Mouse (Mus musculus) yolk sac, embryonic 10.5 days (tissue): ENCODE measurements around the gene Tmem88b.
A peak's percentile ranks its signal among the peaks of the same experiment; 100 is the strongest.
"Not testable (repeated sequence)": the region's sequence is repeated elsewhere in the genome, so short reads cannot be mapped to it uniquely, and the experiment has no call there.

Experiments used
- DNase-seq: peaks from one replicate; pipeline ENCODE4 v3.0.0-alpha.2; 2017; ENCODE audit warnings: low spot score

Tmem88b gene

DNA sequence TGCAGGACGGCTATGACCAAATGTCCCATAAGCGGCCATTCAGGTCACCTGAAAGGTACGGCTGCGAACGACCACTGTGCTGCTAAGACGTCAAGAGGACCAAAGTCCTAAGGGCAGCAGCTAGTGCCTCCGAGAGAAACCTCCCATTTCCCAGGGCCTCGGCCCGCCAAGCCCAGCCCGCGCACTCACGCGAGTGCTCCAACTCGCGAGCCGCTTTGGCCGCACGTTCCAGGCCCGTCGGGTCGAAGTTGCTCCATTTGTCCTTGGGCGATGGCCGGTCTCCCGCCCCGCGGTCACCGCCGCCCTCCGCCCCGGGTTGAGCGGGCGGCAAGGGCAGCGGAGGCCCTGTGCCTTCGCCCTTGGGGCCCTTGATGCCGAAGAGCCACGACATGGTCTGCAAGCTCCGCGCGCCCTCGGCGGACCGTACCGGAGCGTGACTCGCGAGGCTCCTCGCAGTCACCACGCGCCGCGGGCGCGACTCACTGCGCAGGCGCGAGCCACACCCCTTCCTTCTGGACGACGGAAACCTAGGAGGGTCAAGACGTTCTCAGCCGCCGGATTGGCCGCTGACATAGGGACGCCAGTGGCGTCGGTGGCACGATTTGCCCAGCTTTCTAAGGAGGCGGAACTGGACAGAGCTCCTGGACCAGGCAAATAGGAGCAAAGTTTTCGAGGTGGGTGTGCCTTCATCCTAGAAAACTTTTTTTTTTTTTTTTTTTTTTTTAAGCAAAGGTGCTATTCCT is 24.9 kb downstream of the Tmem88b start, which contains the start of gene Atad3a:
Atad3a (minus strand) TSS at position 481 of the 743 bp plus-strand sequence.
- DNase-seq = peak; percentile 94

DNA sequence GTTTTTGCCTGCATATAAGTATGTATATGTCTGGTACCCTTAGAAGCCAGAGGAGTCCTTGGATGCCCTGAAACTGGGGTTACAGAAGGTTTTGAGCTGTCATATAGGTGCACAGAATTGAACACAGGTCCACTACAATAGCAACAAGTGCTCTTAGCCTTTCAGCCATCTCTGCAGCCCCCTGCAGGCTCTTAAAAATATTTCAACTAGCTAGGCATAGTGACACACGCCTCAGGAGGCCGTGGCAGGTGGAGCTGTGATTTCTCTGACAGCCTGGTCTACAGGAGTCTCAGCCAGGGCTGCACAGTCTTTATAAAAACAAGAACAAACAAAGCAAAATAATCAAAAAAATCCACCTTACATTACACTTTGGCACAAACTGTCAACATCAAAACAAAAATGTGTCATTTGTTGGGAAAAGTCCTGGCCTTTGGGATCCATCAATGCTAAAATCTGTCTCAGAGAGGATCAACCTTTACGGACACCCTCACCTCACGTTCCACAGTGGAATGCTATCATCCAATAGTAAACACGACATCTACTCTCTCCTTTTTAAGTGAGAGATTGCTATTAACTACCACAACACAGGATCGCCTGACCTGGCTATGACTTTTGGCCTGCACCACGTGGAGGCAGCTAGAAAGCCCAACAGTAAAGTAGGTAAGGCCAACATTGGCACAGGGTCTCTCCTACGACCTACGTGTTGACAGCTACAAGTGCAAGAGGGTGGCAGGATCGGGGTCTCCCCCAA is 25.6 kb downstream of the Tmem88b start:
- DNase-seq = peak; percentile 31

DNA sequence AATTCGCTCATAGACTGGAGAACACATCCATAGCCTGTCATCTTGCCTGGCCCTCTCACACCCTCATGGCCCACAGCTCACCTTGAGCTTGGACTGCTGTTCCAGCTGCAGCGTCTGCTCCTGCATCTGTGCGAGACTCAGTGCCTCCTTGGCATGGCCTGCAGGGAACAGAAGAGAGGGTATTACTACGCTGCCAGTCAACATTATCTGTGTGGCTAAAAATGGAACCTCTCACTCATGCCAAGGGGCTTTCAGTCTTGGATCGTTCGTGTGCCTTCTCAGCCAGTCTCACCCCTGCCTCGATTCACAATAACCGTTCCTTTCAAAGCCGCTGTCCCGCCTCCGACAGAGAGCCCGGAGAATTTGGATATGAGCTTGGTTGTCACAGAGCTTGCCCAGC is 28.7 kb downstream of the Tmem88b start:
- no peak for DNase-seq

DNA sequence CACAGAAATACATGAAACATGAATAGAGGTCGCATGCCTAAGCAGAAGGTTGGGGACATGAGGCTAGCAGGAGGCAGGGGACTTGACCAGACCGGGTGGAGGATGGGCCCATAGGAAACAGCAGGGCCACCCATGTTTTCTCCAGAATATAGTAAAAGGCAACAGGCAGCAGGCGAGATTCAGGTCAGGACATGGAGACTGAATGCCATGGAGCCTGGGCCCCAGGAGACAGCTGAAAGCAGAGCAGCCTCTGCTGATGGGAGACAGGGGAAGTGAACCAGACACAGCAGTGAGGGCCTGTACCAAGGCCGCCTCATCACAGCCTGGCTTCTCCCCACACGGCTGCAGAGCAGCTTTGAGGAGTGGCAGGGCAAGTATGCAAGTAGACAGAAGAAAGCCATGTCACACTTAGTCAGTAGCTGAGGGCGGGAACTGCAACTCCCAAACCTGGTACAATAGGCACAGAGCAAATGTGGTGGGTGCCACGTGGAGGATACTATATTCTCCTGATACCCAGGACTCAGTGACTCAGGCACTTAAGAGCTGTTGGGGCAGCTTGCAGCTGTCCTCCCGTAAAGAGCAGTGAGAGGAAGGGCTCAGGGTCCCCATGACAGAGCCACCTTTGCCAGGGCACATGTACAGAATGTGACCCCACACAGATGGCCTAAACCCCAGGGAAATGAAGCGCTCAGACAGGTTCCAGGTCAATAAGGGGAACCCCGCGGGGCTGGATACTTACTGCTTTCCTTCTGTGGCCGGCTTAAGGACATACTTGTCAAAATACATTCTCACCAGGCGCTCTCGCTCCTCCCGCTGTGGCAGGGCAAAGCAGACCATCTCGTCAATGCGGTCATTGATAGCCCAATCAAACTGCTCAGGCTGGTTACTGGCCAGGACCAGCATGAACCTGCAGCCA is 38.8 kb downstream of the Tmem88b start:
- DNase-seq = no peak

DNA sequence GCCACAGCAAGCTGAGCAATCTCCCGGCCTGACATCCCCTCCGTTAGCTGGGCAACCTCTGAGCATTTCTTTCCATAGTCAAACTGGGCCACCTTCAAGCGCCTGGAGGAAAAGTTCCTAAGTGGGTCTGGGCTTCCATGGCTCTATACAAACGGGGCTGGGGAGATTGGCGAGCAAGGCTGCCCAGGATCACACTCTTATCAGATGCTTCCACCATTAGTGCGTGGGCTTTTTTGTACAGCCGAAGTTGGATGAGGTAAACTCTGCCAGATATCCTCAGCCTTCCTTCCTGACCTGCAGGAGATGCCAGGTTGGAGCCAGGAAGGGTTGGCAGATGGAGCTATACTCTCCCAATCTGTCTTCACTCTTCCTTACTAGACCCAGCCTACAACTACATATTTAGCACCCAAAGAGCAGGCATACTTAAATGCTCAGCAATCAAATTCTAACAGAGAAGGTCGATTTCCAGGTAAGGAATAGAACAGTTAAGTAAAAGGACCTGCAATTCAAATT is 39.6 kb downstream of the Tmem88b start:
- no peak for DNase-seq

DNA sequence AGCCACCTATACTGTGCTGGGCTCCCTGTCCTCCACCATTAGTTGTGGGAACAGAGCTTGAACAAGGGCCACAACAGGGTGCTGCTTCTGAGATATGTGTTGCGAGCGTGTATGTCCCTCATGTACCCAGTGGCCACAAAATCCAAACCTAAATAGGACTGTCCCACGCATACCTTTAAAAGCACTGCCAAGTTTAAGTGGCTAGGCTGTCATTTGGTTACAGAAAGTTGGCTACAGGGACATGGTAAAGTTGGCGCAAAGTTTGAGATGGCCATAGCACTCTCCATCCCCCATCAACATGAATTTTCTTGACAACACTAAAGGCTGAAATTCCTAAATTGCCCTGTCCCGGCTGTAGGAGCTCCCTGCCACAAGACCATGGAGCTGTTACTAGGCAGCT is 40.5 kb downstream of the Tmem88b start:
- no peak for DNase-seq

DNA sequence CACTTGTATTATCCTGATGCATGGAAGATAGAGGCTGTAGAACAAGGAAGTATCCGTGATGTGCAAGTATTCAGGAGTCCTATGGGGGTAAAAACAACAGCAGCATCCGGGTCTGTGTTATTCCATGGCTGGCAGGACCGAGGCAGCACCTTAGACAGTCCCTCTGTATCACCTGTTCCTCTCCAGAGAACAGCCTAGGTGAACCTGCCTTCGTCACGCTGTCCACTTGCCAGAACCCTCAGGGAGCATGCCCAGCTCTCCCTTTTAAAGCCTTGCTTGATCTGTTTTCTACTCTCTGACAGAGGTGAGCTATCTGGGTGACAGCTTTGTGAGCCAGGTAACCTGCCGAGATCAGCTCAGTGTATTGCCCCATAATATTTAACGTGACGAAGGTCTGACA is 41.2 kb downstream of the Tmem88b start:
- no peak for DNase-seq

DNA sequence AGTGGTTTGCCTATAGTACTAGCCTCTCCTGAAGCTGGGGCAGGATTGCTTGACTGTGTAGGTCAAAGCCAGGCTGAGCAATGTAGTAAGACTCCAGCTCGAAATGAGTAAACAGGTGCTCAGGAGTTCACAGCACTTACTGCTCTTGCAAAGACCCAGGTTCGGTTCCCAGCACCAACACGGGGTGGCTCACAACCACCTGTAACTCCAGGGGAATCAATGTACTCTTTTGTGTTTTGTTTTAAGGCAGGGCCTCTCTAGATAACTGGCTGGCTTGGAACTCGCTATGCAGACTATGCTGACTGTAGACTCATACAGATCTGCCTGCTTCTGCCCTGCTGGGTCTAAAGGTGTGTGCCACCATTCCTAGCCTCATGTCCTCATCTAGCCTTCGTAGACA is 43.0 kb downstream of the Tmem88b start:
- no peak for DNase-seq

DNA sequence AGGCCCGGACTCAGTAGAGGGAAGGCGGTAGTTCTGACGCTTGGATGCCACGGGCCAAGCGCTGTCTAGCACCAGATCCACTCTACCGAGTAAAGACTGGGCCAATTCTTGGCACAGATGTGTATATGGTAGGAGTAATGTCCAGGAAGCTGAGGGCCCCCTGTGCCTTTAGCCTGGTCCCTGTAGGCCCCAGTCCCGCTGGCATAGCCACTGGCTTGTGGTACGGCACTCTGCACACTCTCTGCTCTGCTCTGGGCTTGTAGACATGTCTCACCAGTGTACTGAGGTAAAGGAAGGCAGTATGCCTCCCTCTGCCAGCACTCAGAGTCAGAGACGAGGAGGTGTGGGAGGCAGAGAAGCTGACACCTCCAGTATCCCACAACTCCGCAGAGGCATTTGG is 45.0 kb downstream of the Tmem88b start:
- DNase-seq = not testable (repeated sequence)

DNA sequence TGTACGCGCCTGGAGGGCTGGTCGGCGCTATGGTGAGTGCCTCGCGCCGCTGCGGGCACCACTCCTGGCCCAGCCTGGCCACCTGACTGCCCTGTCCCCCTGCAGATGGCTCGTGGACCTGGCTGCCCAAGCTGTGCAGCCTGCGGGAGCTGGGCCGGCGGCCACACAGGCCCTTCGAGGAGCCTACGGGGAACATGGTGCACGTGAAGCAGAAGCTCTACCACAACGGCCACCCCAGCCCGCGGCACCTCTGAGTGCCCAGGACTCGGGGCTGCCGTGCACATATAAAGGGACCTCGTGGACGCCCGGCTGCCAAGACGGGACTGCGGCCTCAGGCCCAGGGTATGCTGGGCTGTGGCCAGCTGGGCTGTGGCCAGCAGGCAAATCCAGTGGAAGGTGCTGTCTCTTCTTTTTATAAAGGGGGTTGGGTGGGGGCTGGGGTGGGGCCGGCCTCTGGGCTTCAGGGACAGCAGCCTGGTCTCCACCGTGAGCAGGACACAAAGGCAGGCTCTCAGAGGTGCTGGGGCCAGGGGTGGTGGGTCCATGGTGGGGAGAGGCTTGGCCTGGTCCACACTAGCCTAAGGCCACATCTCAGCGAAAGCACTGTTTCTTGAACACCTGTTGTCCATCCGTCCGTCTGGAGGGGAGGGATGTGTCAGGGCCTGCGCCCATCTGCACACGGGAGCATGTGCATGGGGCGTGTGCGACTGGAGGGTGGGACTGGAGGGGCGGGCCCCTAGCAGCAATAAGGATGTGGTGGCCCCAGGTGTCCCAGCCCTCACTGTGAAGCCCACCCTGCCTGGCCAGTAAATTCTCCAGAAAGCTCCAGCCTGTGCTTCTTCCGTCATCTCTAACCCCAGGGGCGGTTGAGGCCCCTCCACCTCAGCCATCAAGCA is 45.7 kb downstream of the Tmem88b start:
- no peak for DNase-seq

DNA sequence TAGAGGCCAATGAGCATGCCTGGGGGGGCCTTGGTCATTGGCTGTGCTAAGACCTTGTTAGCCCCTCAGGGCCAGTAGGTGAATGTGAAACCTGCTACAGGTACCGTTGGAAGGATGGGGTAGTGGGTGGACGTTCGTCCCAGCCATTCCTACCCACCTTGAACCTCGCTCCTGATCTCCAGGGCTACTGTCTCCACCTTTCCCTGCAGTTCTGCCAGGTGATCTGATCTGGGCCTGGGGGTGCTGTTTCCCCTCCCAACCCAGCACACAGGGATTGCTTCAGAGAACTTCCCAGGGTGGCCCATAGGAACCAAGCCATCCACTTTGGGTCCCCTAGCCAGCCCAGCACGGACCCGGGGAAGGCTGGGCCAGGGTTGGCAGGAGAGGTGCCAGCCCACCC is 46.5 kb downstream of the Tmem88b start:
- DNase-seq = no peak

DNA sequence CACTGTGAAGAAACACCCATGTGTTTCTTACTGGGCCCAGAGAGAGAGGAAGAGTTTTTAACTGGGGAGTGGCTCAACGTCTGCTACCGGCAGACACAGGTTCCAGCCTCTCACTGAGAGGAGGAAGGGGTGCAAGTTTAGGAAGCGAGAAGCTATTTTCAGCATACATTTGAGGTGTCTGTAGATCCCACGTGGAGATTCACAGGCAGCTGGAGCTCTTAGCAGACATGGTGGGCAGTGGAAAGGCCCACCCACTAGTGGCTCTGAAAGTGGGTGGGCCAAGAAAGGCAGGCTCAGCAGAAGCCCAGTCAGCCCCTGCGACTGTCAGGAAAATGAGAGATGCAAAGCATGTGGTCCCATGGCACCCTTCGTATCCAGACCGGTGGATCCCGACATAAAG is 47.4 kb downstream of the Tmem88b start:
- no peak for DNase-seq

DNA sequence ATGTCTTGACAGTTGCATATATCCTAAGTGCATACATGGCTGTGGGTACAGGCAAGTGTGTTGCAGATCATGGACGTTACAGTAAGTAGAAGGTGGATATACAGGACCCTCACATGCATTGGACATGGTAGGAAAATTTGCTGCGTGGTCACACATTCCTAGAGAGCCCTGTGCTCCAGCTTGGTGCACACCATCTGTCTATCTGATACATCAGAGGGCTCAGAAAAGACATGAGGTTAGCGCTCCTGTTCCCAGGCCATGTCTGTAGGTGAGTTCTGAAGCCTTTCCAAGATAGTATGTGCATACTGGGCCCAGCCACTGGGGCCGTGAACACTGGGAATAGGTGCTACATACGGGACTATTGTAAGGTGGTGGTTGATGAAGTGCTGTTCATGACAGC is 49.3 kb downstream of the Tmem88b start:
- DNase-seq = no peak

DNA sequence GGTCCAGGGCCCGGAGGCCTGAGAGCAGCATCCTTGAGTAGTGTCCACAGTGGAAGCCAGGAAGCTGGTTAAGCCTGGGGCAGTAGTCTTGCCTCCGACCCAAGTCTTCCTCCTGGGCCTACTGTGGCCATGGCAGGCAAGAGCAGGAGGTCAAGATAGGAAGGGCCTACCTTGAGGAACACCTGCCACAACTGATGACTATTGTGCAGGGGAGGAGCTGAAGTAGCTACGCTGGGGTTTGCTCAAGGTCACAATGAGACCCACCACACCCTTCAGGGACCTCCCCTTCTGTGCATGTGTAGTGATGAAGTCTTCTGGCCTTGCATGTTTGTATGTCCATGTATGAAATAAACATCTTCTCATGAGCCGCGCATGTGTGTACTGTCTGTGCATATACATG is 49.9 kb downstream of the Tmem88b start:
- DNase-seq = no peak

DNA sequence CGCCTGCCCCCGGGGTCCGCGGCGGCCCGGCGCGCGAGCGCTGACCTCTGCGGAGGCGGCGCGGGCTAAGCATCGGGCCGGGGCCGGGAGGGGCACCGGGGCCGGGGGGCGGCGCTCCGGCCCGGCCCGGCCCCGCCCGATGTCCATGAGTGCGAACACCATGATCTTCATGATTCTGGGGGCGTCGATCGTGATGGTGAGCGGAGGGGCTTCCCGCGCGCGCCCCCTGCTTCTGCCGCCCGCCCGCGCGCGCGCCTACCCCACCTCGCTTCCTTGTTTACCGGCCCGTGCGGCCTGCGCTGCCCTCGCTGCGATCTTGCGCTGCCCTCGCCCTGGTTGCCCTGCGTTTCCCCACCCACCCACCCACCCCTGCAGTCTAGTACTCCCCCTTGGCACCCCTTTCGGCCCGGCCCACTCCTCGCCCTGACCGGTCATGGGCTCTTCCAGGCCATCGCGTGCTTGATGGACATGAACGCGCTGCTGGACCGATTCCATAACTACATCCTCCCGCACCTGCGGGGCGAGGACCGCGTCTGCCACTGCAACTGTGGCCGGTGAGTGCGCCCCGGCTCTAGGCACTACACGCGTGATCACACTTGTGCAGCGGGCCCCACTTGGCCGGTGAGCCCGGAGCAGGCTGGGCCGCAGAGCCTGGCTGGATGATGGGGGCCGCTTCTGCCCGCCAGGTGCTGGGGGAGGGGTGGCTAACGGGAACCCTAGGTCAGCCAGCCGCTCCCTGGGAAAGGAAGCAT is 50.5 kb downstream of the Tmem88b start:
- no peak for DNase-seq

DNA sequence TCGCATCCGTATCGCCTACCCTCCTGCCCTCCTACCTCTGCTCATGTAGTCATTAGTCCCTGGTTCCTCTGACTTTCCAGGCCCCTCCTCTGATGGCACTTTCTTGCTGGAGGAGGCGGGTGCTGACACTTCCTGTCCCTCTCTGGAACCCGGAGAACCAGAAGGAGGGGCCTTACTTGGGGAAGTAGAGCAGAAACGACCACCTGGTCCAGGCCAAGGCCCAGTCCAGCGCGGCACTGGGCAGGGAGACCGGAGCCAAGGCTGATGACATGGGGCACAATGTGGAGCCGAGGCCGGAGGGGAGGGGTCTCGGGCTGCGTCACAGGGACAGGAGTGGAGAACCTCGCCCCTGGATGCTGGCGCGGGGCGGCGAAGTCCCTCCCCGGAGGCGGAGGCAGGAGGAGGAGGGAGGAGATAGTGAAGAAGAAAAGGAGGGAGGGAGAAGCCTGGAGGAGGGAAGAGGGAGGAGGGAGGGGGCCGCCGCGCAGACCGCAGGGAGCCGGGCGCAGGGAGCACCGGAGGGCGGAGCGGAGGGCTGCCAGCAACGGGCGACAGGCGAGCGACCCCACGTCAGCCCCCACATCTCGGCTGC is 51.2 kb downstream of the Tmem88b start, which contains the start of gene Tmem240:
Tmem240 (plus strand) TSS at position 451 of the 592 bp plus-strand sequence.
- peak; percentile 94 for DNase-seq

DNA sequence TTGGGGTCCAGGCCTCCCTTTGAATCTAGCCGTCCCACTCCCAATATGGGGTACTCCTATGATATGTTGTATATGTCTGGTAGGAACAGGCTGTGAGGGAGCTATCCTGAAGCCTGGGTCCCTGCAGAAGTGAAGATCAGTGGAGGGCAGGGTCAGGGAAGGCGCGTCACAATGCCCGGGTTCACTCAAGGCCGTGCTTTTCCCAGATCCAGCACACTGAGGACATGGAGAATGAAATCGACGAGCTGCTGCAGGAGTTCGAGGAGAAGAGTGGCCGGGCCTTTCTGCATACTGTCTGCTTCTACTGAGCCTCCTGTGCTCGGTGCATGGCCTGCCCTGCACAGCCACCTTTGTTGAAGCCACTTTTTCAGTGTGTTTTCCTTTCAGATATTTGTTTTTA is 52.4 kb downstream of the Tmem88b start:
- DNase-seq = no peak
